Mouse (Mus musculus): ENCODE measurements around the gene Ddx18. TPM values are rescaled to one million over a fixed set of nuclear protein-coding genes. Genes with fewer than 3 reads are reported as not detected.
A peak's percentile ranks its signal among the peaks of the same experiment; 100 is the strongest.

Ddx18 gene
- polyA plus RNA-seq (2015; fragmentation: Nextera tagmentation; extraction: Ambion mirVana), result 49.1 and 49.5 TPM in 2 replicates

DNA sequence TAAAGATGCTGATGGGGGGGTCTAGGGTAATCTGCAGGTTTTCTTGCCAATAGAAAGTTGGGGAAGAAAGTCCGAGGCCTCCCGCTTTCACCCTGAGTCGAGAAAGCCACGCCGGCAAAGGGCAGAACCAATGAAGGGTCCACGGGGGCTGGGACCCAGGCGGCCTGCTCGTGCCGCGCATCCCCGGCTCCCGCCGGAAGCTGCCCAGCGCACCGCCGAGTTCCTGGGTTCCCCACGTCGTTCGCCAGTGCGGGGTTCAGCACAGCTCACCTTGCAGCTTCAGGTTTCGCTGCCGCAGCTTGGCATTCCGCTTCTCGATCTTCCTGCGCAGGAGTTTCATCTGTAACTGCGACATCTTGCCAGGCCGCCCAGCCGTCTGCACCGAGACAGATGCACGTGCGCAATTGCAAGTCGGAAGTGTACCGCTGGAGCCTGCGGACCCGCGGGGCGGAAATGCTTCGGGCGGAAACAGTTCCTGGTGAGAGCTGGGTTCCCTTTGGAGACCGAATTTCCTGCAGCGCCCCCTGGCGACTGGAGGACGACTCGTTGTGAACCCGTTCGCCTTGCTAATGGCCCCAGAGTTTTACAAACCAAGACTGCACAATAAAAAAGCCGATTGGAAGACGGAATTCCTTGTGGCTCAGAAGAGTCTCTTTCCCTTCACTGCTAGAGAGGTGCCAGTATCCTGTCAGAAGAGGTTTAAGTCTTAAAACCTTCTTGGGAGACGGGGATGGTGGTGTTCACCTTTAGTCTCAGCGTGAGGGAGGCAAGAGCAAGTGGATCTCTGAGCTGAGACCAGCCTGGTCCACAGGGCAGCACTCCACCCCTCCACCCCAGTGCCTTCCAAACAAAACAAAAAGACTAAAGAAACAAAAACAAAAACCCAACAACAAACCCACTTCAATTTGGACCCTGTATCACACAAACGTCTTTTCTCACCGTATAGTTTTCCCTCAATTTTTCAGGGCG, at the start of gene Ddx18:
Gene Ddx18, minus strand, starts transcription at position 469 of the 969 bp plus-strand sequence.
- Histone ChIP-seq H3K36me3 (peaks cover 27% of the 10 kb centered on the region), H3K27ac (0 out of 2 replicates have a peak within 1 kb of the TSS, but pooled peaks have one; percentile 51), H3K4me1 (replicated peaks) (peaks cover 9% of the 10 kb centered on the region), H3K4me2 (replicated peaks) (peak within 1 kb of the TSS; percentile 85), H3K9me3 (no peaks in the 10 kb centered on the region), H3K9ac (replicated peaks) (peak within 1 kb of the TSS; percentile 76), H3K4me3 (replicated peaks) (peak within 1 kb of the TSS; percentile 73), H3K27me3 (no peaks in the 10 kb centered on the region)
- 6% methylated on average over 53 of the region's 53 CpGs for WGBS
- peak; percentile 98 for ATAC-seq

DNA sequence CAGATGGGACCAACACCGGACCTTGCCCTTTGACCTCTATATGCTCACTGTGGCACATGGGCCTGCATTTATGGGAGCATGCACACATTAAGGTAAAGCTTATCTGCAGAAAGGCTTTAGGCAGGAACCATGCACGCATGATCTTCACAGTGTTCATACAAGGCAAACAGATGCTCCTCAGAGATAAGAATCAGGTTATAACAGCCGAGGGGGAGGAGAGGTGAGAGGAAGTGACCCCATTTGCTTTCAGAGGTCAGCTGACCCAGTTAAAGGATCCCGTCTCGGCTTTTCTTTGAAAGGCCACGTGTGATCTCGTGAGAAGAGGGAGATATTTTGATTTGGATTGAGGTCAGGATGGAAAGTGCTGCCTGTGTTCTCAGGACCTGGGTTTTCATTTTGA, 40.2 kb upstream of the Ddx18 start:
- H3K36me3 ChIP-seq, result no peaks in the 10 kb centered on the region
- WGBS, result 76% methylated on average over 7 of the region's 7 CpGs
- H3K27ac ChIP-seq, result no peak overlapping the region
- H3K4me3 ChIP-seq (replicated peaks), result no peak overlapping the region
- H3K27me3 ChIP-seq, result no peaks in the 10 kb centered on the region
- no peak overlapping the region for H3K4me2 ChIP-seq (replicated peaks)
- ATAC-seq, result no peak
- H3K4me1 ChIP-seq (replicated peaks), result no peaks in the 10 kb centered on the region
- H3K9me3 ChIP-seq, result no peaks in the 10 kb centered on the region
- H3K9ac ChIP-seq (replicated peaks), result no peak overlapping the region

DNA sequence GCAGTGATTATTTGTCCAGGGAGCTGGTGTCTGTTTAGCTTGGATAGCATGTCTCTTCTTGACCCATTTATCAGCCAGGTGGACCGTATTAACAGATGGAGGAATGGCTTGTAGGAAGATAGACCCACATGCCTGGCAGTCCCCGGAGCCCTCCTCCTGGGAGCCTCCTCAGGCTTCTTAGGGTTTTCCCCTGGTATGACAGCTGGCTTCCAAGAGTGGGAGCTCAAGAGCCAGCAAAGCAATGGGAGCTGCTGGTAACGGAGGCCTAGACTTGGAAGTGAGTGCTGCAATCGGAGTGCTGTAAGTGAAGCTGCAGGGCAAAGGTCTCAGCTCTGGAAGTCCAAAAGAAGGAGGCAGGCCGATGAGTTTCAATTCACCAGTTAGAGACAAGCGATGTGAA, 37.3 kb upstream of the Ddx18 start:
- Histone ChIP-seq H3K4me2 (replicated peaks) (no peak overlapping the region), H3K4me1 (replicated peaks) (no peaks in the 10 kb centered on the region), H3K4me3 (replicated peaks) (no peak overlapping the region), H3K27ac (no peak overlapping the region), H3K27me3 (no peaks in the 10 kb centered on the region), H3K9ac (replicated peaks) (no peak overlapping the region), H3K36me3 (no peaks in the 10 kb centered on the region), H3K9me3 (no peaks in the 10 kb centered on the region)
- WGBS, result 58% methylated on average over 6 of the region's 6 CpGs
- ATAC-seq, result no peak

DNA sequence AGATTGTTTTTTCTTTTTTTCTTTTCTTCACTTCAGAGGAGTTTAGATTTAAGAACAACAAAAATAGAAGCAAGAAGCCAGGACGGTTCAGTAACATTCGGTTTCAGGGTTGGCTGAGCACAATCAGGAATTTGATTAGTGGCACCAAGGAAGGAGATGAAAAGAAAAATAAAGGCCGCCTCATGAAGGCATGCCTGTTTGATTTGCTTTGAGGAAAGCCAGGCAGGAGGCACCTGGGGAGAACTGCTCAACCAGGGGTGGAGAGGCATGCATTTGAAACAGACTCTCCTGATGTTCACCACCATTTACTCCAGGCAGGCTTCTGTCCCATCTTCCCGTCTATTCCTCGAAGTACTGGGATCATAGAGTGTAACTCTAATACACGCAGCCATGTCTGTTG, 34.1 kb upstream of the Ddx18 start:
- Histone ChIP-seq H3K27ac (no peak overlapping the region), H3K9ac (replicated peaks) (no peak overlapping the region), H3K4me2 (replicated peaks) (no peak overlapping the region), H3K27me3 (no peaks in the 10 kb centered on the region), H3K36me3 (no peaks in the 10 kb centered on the region), H3K4me3 (replicated peaks) (no peak overlapping the region), H3K9me3 (no peaks in the 10 kb centered on the region), H3K4me1 (replicated peaks) (no peaks in the 10 kb centered on the region)
- WGBS, result 56% methylated on average over 6 of the region's 6 CpGs
- ATAC-seq, result no peak

DNA sequence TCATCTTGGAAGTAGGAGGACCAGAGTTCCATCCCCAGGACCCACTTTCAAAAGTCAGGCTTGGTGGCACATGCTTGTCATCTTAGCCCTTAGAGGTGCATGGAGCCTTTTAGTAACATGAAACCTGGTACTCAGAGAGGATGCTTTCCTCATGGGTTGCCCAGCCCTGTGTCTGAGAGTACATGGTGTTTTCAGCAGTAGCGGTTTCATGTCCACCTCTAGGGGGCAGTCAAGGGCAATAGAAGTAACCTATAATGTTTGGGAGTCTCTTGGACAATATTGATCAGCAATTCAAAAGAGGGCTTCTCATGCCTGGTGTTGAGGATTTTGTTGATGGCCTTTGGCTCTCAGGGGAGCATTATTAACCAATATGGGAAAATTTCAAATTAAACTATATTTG, 33.3 kb upstream of the Ddx18 start:
- Histone ChIP-seq H3K9ac (replicated peaks) (no peak overlapping the region), H3K27ac (no peak overlapping the region), H3K4me1 (replicated peaks) (no peaks in the 10 kb centered on the region), H3K4me3 (replicated peaks) (no peak overlapping the region), H3K4me2 (replicated peaks) (no peak overlapping the region), H3K27me3 (no peaks in the 10 kb centered on the region), H3K36me3 (no peaks in the 10 kb centered on the region), H3K9me3 (no peaks in the 10 kb centered on the region)
- 23% methylated on average over 1 of the region's 1 CpGs for WGBS
- ATAC-seq, result no peak

DNA sequence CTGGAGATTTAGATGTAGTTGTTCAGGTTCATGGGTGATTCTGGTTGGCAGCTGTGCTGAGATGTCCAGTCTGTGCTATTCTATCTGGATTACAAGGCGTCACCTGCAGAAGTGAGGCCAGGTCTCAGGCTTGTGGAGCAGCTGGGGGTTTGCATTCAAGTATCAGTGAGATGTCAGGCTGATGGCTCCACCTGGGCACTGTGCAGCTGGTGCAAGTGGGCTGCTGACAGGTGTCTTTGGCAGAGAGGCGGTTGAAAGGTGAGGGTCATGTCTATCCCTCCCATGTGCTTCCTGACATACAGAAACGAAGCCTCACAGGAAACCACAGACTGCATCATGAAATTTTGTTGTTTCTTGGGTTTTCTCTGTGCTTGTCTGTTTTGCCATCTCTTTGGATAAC, 30.6 kb upstream of the Ddx18 start:
- Histone ChIP-seq H3K27me3 (no peaks in the 10 kb centered on the region), H3K4me3 (replicated peaks) (no peak overlapping the region), H3K4me2 (replicated peaks) (no peak overlapping the region), H3K36me3 (no peaks in the 10 kb centered on the region), H3K9ac (replicated peaks) (no peak overlapping the region), H3K9me3 (no peaks in the 10 kb centered on the region), H3K27ac (no peak overlapping the region), H3K4me1 (replicated peaks) (no peaks in the 10 kb centered on the region)
- 69% methylated on average over 3 of the region's 3 CpGs for WGBS
- ATAC-seq, result no peak

DNA sequence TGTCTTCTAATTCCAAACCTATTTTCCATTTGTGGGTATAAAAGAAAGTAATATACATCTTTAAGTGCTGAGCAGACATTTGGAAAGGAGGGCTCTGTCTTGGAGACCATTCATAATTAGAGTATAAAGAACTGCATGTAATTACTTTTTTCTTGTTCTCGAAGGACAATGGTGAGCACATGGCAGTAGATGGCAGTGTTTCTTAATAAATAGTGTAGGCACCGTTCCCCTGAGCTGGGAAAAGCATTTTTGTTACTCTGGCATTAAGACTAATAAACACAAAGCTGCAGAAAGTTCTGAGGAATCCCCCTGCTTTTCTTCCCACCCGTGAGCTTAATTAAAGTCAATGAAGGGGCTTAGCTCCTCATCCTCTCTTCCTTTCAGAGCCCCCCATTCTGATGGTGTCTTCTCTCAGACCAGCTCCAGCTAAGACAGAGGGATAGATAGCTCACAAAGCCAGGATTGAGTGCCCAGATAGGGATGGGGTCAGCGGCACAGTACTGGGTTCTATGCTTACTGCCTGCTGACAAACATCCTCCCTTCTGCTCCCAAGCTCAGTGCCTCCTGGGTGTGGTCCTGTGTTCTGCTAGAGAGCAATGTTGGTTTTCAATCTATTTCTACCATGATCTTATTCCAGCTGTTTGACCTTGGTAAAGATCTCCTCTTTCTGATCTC, 29.3 kb upstream of the Ddx18 start:
- H3K4me2 ChIP-seq (replicated peaks), result no peak overlapping the region
- ATAC-seq, result peak; percentile 78
- H3K9me3 ChIP-seq, result no peaks in the 10 kb centered on the region
- no peaks in the 10 kb centered on the region for H3K36me3 ChIP-seq
- H3K27me3 ChIP-seq, result no peaks in the 10 kb centered on the region
- WGBS, result 18% methylated on average over 4 of the region's 4 CpGs
- H3K9ac ChIP-seq (replicated peaks), result no peak overlapping the region
- no peak overlapping the region for H3K4me3 ChIP-seq (replicated peaks)
- H3K27ac ChIP-seq, result no peak overlapping the region
- no peaks in the 10 kb centered on the region for H3K4me1 ChIP-seq (replicated peaks)

DNA sequence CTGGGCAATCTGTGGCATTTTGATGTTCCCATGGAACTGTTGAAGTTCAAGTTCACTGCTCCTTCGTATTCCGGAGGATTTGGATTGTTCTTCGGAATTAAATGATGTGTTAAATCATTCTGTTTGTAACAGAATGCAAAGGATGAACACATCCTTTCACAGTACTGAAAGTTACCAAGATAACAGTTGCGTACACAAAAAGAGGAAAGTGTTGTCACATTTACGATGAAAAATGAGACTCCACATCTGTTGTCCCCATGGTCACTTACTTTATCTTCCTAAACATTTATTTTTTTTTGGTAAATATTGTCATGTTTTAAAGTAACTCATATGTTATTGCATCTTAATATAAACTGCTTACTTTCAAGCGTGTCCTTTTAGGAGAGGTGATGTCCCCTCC, 17.0 kb upstream of the Ddx18 start:
- Histone ChIP-seq H3K4me2 (replicated peaks) (no peak overlapping the region), H3K9me3 (no peaks in the 10 kb centered on the region), H3K27ac (no peak overlapping the region), H3K9ac (replicated peaks) (no peak overlapping the region), H3K4me1 (replicated peaks) (no peaks in the 10 kb centered on the region), H3K4me3 (replicated peaks) (no peak overlapping the region), H3K36me3 (no peaks in the 10 kb centered on the region), H3K27me3 (no peaks in the 10 kb centered on the region)
- 91% methylated on average over 6 of the region's 6 CpGs for WGBS
- no peak for ATAC-seq

DNA sequence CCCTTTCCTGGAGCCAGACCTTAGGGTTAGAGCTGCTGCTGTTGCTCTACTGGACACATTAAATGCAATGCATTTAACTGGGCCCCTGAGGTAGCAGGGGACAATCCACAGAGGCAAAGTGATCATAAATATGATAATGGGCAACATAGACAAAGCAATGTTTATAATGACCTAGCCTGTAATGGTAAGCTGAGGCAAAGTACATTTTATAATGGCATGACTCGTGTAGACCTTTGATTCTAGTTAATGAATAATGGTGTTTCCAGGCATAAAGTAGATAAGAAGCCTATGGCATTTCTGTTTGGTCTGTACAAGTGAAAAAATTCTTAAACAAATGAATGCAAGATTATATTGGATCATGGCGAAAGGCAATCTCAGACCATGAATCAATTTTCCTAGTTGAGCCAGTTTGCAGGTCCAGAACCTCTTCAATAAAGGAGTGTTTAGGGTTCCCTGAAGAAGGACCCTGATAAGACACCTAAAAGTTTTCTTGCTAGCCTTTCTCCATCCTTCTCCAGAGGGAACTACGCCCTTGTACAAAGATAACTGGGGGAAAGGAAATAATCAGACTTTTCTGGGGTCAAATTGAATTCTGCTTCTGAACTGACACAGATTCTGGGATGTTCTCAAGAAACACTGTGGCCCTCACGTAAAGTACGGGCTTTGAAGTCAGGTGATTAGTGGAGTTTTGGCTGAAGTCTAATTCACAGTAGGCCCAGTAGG, 13.5 kb upstream of the Ddx18 start:
- 91% methylated on average over 5 of the region's 5 CpGs for WGBS
- H3K36me3 ChIP-seq, result no peaks in the 10 kb centered on the region
- no peaks in the 10 kb centered on the region for H3K27me3 ChIP-seq
- no peak overlapping the region for H3K4me2 ChIP-seq (replicated peaks)
- H3K4me3 ChIP-seq (replicated peaks), result no peak overlapping the region
- ATAC-seq, result no peak
- no peak overlapping the region for H3K9ac ChIP-seq (replicated peaks)
- H3K9me3 ChIP-seq, result no peaks in the 10 kb centered on the region
- H3K27ac ChIP-seq, result no peak overlapping the region
- H3K4me1 ChIP-seq (replicated peaks), result no peaks in the 10 kb centered on the region

DNA sequence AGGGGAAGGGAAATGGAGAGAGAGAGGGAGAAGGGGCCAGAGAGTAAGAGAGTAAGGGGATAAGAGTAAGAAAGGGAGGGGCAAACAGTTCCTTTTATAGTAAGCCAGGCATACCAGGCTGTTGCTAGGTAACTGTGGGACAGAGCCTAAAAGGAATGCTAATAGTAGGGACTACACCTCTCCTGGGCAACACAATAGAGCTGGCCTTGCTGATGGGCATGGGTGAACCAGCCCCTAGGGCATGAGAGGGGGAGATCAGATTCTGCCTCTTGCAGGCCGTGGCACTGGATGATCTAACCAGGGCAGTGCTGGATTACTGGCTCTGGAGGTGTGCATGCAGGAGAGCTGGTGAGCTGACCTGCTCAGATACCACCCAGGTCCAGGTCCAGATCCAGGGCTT, 9.7 kb upstream of the Ddx18 start:
- H3K27ac ChIP-seq, result no peak overlapping the region
- peak; percentile 68; the same call in 1 of the 2 replicates for ATAC-seq
- H3K9me3 ChIP-seq, result no peaks in the 10 kb centered on the region
- no peaks in the 10 kb centered on the region for H3K36me3 ChIP-seq
- H3K4me3 ChIP-seq (replicated peaks), result no peak overlapping the region
- H3K4me2 ChIP-seq (replicated peaks), result no peak overlapping the region
- WGBS, result 17% methylated on average over 1 of the region's 1 CpGs
- H3K27me3 ChIP-seq, result no peaks in the 10 kb centered on the region
- H3K9ac ChIP-seq (replicated peaks), result no peak overlapping the region
- no peaks in the 10 kb centered on the region for H3K4me1 ChIP-seq (replicated peaks)

DNA sequence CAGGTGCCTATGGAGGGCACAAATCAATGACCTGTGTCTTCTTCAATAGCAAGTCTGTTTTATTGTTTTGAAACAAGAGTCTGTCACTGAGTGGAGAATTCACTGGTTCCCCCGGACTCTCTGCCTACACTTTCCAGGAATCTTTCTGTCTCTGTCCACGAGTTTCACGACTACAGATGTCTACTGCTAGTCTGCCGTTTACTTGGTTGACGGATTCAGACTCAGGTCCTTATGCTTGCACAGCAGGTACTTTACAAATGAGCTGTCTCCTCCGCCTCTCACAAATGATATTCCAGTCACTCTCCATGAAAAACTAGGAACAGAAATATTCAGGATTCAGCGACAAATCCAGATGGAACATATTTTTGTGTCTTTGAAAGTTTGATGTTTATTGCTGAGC, 2.7 kb upstream of the Ddx18 start:
- Histone ChIP-seq H3K4me1 (replicated peaks) (peaks cover 9% of the 10 kb centered on the region), H3K9me3 (no peaks in the 10 kb centered on the region), H3K27me3 (no peaks in the 10 kb centered on the region), H3K27ac (no peak overlapping the region), H3K4me2 (replicated peaks) (no peak overlapping the region), H3K4me3 (replicated peaks) (no peak overlapping the region), H3K9ac (replicated peaks) (no peak overlapping the region), H3K36me3 (0 out of 2 replicates have a peak, but pooled peaks cover 1% of the 10 kb centered on the region)
- 85% methylated on average over 7 of the region's 7 CpGs for WGBS
- no peak for ATAC-seq

DNA sequence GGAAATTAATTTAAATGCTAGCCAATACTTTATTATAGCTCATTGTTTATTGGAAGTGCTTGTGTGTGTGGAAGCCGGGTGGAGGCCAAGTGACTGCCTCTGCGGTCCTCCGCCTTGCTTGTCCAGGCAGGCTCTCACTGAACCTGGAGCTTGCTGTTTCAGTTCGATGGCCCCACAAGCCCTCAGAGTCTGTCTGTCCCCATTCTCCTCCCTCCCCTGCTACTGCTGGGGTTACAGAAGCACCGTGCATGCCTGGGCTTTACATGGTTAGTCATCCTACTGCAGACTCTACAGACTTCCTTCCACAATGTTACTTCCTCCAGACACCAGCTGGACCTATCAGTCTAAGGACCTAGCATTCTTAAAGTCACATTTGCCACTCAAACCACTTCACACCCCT, 9.9 kb downstream of the Ddx18 start:
- H3K9ac ChIP-seq (replicated peaks), result no peak overlapping the region
- no peak for ATAC-seq
- WGBS, result 96% methylated on average over 5 of the region's 5 CpGs

More for the DNA sequence above, 9.9 kb downstream of the Ddx18 start:
- peaks cover 96% of the 10 kb centered on the region for H3K36me3 ChIP-seq
- no peaks in the 10 kb centered on the region for H3K9me3 ChIP-seq
- no peaks in the 10 kb centered on the region for H3K4me1 ChIP-seq (replicated peaks)
- no peaks in the 10 kb centered on the region for H3K27me3 ChIP-seq
- H3K4me2 ChIP-seq (replicated peaks), result no peak overlapping the region
- H3K4me3 ChIP-seq (replicated peaks), result no peak overlapping the region
- H3K27ac ChIP-seq, result no peak overlapping the region

All from midbrain, embryonic 13.5 days (tissue).